Mouse (Mus musculus): Measurements from ENCODE around the gene Fam163a.

- TF ChIP-seq POLR2A (IDR thresholded peaks at IDR 0.05; ENCODE audit: extremely low read depth, insufficient read depth, low read length), result no peak
- TF ChIP-seq CTCF (IDR thresholded peaks at IDR 0.05; ENCODE audit: low read depth, low read length), result no peak
Measured at GRCm38 (mm10) chr1:156046688-156047087, 158.1 kb downstream of the Fam163a start.
